Mouse (Mus musculus) CH12.LX (cell line): ENCODE data around the gene Abraxas1.

Source experiments
- IRF4 ChIP-seq: IDR thresholded peaks from 2 replicates; pipeline ENCODE4 v1.6.1; 2014; ENCODE audit warnings: low read depth, mild to moderate bottlenecking, inconsistent platforms, low read length, improper control_type of control experiment
- MEF2A ChIP-seq: IDR thresholded peaks from 2 replicates; pipeline ENCODE4 v1.6.1; 2014; ENCODE audit warnings: low read depth, mild to moderate bottlenecking, inconsistent platforms, low read length, improper control_type of control experiment, borderline replicate concordance
- NELFE ChIP-seq: IDR thresholded peaks from 2 replicates; pipeline ENCODE4 v1.6.1; 2011; ENCODE audit warnings: low read depth, low read length, improper control_type of control experiment
- POLR2A ChIP-seq: IDR thresholded peaks from 2 replicates; pipeline ENCODE4 v1.6.1; 2011; ENCODE audit warnings: low read depth, mild to moderate bottlenecking, improper control_type of control experiment, low read length
- SIN3A ChIP-seq: IDR thresholded peaks from 2 replicates; pipeline ENCODE4 v1.6.1; 2012; ENCODE audit warnings: low read length, improper control_type of control experiment, inconsistent platforms

DNA sequence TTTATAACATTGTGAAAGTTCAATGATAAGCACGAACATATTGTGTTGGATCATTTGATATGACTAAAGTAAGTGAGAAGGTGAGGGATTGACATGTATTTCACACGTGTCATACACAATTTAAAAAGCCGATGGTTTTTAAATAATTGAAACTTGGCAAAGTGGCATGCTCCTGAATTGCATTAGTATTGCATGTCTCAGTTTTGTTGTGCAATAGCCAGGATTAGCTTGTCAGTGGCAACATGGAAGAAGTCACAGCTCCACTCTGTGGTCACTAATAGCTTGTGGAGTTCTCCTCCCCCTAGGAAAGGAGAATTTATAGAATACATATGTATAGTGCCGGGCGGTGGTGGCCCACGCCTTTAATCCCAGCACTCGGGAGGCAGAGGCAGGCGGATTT is 610 bp upstream of the Abraxas1 start:
- TF ChIP-seq MEF2A (no peak), SIN3A (no peak), IRF4 (no peak), NELFE (no peak), POLR2A (no peak)
